Mouse (Mus musculus) CH12.LX (cell line): ENCODE results near the gene Areg.

Experiments
- E2F4 ChIP-seq: IDR thresholded peaks from 2 replicates; pipeline ENCODE4 v1.6.1; 2011; ENCODE audit warnings: low read depth, low read length, improper control_type of control experiment; ENCODE audit not compliant: insufficient replicate concordance
- POLR2A ChIP-seq: IDR thresholded peaks from 2 replicates; pipeline ENCODE4 v1.6.1; 2011; ENCODE audit warnings: low read depth, mild to moderate bottlenecking, improper control_type of control experiment, low read length
- USF1 ChIP-seq: IDR thresholded peaks from 2 replicates; pipeline ENCODE4 v1.6.1; 2014; ENCODE audit warnings: low read depth, mild to moderate bottlenecking, inconsistent platforms, low read length, improper control_type of control experiment

DNA sequence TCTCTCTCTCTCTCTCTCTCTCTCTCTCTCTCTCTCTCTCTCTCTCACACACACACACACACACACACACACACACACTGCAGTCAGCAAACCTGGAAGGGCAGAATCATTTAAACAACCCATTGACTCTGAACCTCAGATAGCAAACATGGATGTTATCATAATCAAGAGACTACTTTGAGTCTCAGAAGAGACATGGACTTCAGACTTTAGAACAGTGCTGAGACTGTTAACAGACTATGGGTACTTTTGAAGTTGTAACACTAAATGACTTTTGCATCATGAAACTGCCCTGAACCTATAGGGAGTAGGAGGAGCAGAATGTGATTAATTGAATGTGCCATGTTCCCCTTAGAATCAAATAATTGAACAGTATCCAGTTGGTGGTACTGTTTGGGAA is 37.0 kb downstream of the Areg start:
- no peak for TF ChIP-seq USF1
- TF ChIP-seq E2F4 = no peak
- no peak for TF ChIP-seq POLR2A
